Mouse (Mus musculus): ENCODE measurements at regions not wholly inside any gene's neighbourhood (a gene's known extent, or its start where the extent isn't known, plus 50 kb on each side); places are given as distances from the start of the nearest gene placed in this dataset.

- no peak overlapping the region for H3K27ac ChIP-seq (ENCODE audit: low read depth, low read length)
- no peaks in the 10 kb centered on the region for H3K27me3 ChIP-seq (ENCODE audit: control insufficient read depth, insufficient read depth, low read length)
- H3K36me3 ChIP-seq (ENCODE audit: control insufficient read depth, insufficient read depth, low read length), result no peaks in the 10 kb centered on the region
- WGBS (ENCODE audit: insufficient replicate concordance), result 53% methylated on average over 1 of the region's 1 CpGs
- H3K9ac ChIP-seq (ENCODE audit: low read depth, low read length), result no peak overlapping the region
- H3K9me3 ChIP-seq (replicated peaks; ENCODE audit: control insufficient read depth, low read length), result no peaks in the 10 kb centered on the region
- no peak overlapping the region for H3K4me2 ChIP-seq
- no peaks in the 10 kb centered on the region for H3K4me1 ChIP-seq (ENCODE audit: control insufficient read depth, insufficient read depth, low read length)
- H3K4me3 ChIP-seq (ENCODE audit: low read depth, low read length), result no peak overlapping the region
- ATAC-seq (replicated peaks; ENCODE audit: insufficient number of reproducible peaks, low FRiP score, low TSS enrichment), result no peak
These were observed 99.2 kb upstream of the Usp25 start for GRCm38 (mm10) chr16:76914311-76914710.

GRCm38 (mm10) chr16:76905205-76905996 is 108.1 kb upstream of the Usp25 start:
- H3K9me3 ChIP-seq (replicated peaks; ENCODE audit: control insufficient read depth, low read length), result no peaks in the 10 kb centered on the region
- H3K27me3 ChIP-seq (ENCODE audit: control insufficient read depth, insufficient read depth, low read length), result no peaks in the 10 kb centered on the region
- H3K36me3 ChIP-seq (ENCODE audit: control insufficient read depth, insufficient read depth, low read length), result no peaks in the 10 kb centered on the region
- no peak overlapping the region for H3K4me2 ChIP-seq
- ATAC-seq (replicated peaks; ENCODE audit: insufficient number of reproducible peaks, low FRiP score, low TSS enrichment), result no peak
- no peak overlapping the region for H3K4me3 ChIP-seq (ENCODE audit: low read depth, low read length)
- no peak overlapping the region for H3K27ac ChIP-seq (ENCODE audit: low read depth, low read length)
- no peak overlapping the region for H3K9ac ChIP-seq (ENCODE audit: low read depth, low read length)
- no peaks in the 10 kb centered on the region for H3K4me1 ChIP-seq (ENCODE audit: control insufficient read depth, insufficient read depth, low read length)
- WGBS (ENCODE audit: insufficient replicate concordance), result 71% methylated on average over 11 of the region's 11 CpGs

GRCm38 (mm10) chr16:76899083-76899482 is 114.4 kb upstream of the Usp25 start:
- no peak overlapping the region for H3K27ac ChIP-seq (ENCODE audit: low read depth, low read length)
- no peaks in the 10 kb centered on the region for H3K36me3 ChIP-seq (ENCODE audit: control insufficient read depth, insufficient read depth, low read length)
- no peak overlapping the region for H3K4me2 ChIP-seq
- no peaks in the 10 kb centered on the region for H3K4me1 ChIP-seq (ENCODE audit: control insufficient read depth, insufficient read depth, low read length)
- no peak overlapping the region for H3K4me3 ChIP-seq (ENCODE audit: low read depth, low read length)
- no peaks in the 10 kb centered on the region for H3K27me3 ChIP-seq (ENCODE audit: control insufficient read depth, insufficient read depth, low read length)
- no peak overlapping the region for H3K9ac ChIP-seq (ENCODE audit: low read depth, low read length)
- 16% methylated on average over 7 of the region's 7 CpGs for WGBS (ENCODE audit: insufficient replicate concordance)
- no peaks in the 10 kb centered on the region for H3K9me3 ChIP-seq (replicated peaks; ENCODE audit: control insufficient read depth, low read length)
- no peak for ATAC-seq (replicated peaks; ENCODE audit: insufficient number of reproducible peaks, low FRiP score, low TSS enrichment)

GRCm38 (mm10) chr16:76896305-76896704 is 117.2 kb upstream of the Usp25 start:
- WGBS (ENCODE audit: insufficient replicate concordance), result 43% methylated on average over 13 of the region's 13 CpGs
- no peaks in the 10 kb centered on the region for H3K9me3 ChIP-seq (replicated peaks; ENCODE audit: control insufficient read depth, low read length)
- no peak overlapping the region for H3K4me2 ChIP-seq
- no peaks in the 10 kb centered on the region for H3K27me3 ChIP-seq (ENCODE audit: control insufficient read depth, insufficient read depth, low read length)
- no peaks in the 10 kb centered on the region for H3K4me1 ChIP-seq (ENCODE audit: control insufficient read depth, insufficient read depth, low read length)
- no peaks in the 10 kb centered on the region for H3K36me3 ChIP-seq (ENCODE audit: control insufficient read depth, insufficient read depth, low read length)
- H3K4me3 ChIP-seq (ENCODE audit: low read depth, low read length), result no peak overlapping the region
- no peak overlapping the region for H3K9ac ChIP-seq (ENCODE audit: low read depth, low read length)
- no peak overlapping the region for H3K27ac ChIP-seq (ENCODE audit: low read depth, low read length)
- no peak for ATAC-seq (replicated peaks; ENCODE audit: insufficient number of reproducible peaks, low FRiP score, low TSS enrichment)

GRCm38 (mm10) chr16:76895781-76896180 is 117.7 kb upstream of the Usp25 start:
- Histone ChIP-seq H3K4me1 (ENCODE audit: control insufficient read depth, insufficient read depth, low read length) (no peaks in the 10 kb centered on the region), H3K9me3 (replicated peaks; ENCODE audit: control insufficient read depth, low read length) (no peaks in the 10 kb centered on the region), H3K36me3 (ENCODE audit: control insufficient read depth, insufficient read depth, low read length) (no peaks in the 10 kb centered on the region), H3K4me3 (ENCODE audit: low read depth, low read length) (no peak overlapping the region), H3K27me3 (ENCODE audit: control insufficient read depth, insufficient read depth, low read length) (no peaks in the 10 kb centered on the region), H3K27ac (ENCODE audit: low read depth, low read length) (no peak overlapping the region), H3K9ac (ENCODE audit: low read depth, low read length) (no peak overlapping the region), H3K4me2 (no peak overlapping the region)
- ATAC-seq (replicated peaks; ENCODE audit: insufficient number of reproducible peaks, low FRiP score, low TSS enrichment), result no peak
- WGBS (ENCODE audit: insufficient replicate concordance), result 74% methylated on average over 5 of the region's 5 CpGs

GRCm38 (mm10) chr16:76878576-76878975 is 134.9 kb upstream of the Usp25 start:
- H3K4me2 ChIP-seq, result no peak overlapping the region
- H3K9ac ChIP-seq (ENCODE audit: low read depth, low read length), result no peak overlapping the region
- H3K4me3 ChIP-seq (ENCODE audit: low read depth, low read length), result no peak overlapping the region
- ATAC-seq (replicated peaks; ENCODE audit: insufficient number of reproducible peaks, low FRiP score, low TSS enrichment), result no peak
- H3K36me3 ChIP-seq (ENCODE audit: control insufficient read depth, insufficient read depth, low read length), result no peaks in the 10 kb centered on the region
- H3K9me3 ChIP-seq (replicated peaks; ENCODE audit: control insufficient read depth, low read length), result no peaks in the 10 kb centered on the region
- no peaks in the 10 kb centered on the region for H3K4me1 ChIP-seq (ENCODE audit: control insufficient read depth, insufficient read depth, low read length)
- 78% methylated on average over 2 of the region's 2 CpGs for WGBS (ENCODE audit: insufficient replicate concordance)
- no peaks in the 10 kb centered on the region for H3K27me3 ChIP-seq (ENCODE audit: control insufficient read depth, insufficient read depth, low read length)
- H3K27ac ChIP-seq (ENCODE audit: low read depth, low read length), result no peak overlapping the region

- Histone ChIP-seq H3K27me3 (ENCODE audit: control insufficient read depth, insufficient read depth, low read length) (no peaks in the 10 kb centered on the region), H3K4me2 (no peak overlapping the region), H3K27ac (ENCODE audit: low read depth, low read length) (no peak overlapping the region), H3K4me1 (ENCODE audit: control insufficient read depth, insufficient read depth, low read length) (no peaks in the 10 kb centered on the region), H3K36me3 (ENCODE audit: control insufficient read depth, insufficient read depth, low read length) (no peaks in the 10 kb centered on the region), H3K4me3 (ENCODE audit: low read depth, low read length) (no peak overlapping the region), H3K9ac (ENCODE audit: low read depth, low read length) (no peak overlapping the region), H3K9me3 (replicated peaks; ENCODE audit: control insufficient read depth, low read length) (no peaks in the 10 kb centered on the region)
- ATAC-seq (replicated peaks; ENCODE audit: insufficient number of reproducible peaks, low FRiP score, low TSS enrichment), result no peak
- WGBS (ENCODE audit: insufficient replicate concordance), result 91% methylated on average over 3 of the region's 3 CpGs
These were observed 138.0 kb upstream of the Usp25 start for GRCm38 (mm10) chr16:76875397-76876018.

GRCm38 (mm10) chr16:76866465-76866802 is 147.1 kb upstream of the Usp25 start:
- no peaks in the 10 kb centered on the region for H3K4me1 ChIP-seq (ENCODE audit: control insufficient read depth, insufficient read depth, low read length)
- H3K27ac ChIP-seq (ENCODE audit: low read depth, low read length), result no peak overlapping the region
- no peak for ATAC-seq (replicated peaks; ENCODE audit: insufficient number of reproducible peaks, low FRiP score, low TSS enrichment)
- H3K36me3 ChIP-seq (ENCODE audit: control insufficient read depth, insufficient read depth, low read length), result no peaks in the 10 kb centered on the region
- no peaks in the 10 kb centered on the region for H3K9me3 ChIP-seq (replicated peaks; ENCODE audit: control insufficient read depth, low read length)
- no peak overlapping the region for H3K9ac ChIP-seq (ENCODE audit: low read depth, low read length)
- 66% methylated on average over 4 of the region's 4 CpGs for WGBS (ENCODE audit: insufficient replicate concordance)
- no peak overlapping the region for H3K4me2 ChIP-seq
- no peaks in the 10 kb centered on the region for H3K27me3 ChIP-seq (ENCODE audit: control insufficient read depth, insufficient read depth, low read length)
- H3K4me3 ChIP-seq (ENCODE audit: low read depth, low read length), result no peak overlapping the region

Measured in heart, embryonic 11.5 days (tissue).